Mouse (Mus musculus) frontal cortex, postnatal 36 days (tissue): ENCODE data around the gene Cfap61.
A peak's percentile ranks its signal among the peaks of the same experiment; 100 is the strongest.

Experiments
- DNase-seq, 2 experiments: peaks; one replicate each; pipeline ENCODE4 v3.0.0; 2022; ENCODE audit warnings: low spot score in 2 of 2

The Cfap61 gene

GRCm38 (mm10) chr2:146221076-146221928 is 286.7 kb downstream of the Cfap61 start, which contains the start of gene Insm1:
Gene Insm1 (plus strand): TSS chr2:146221921.
- DNase-seq: peak; percentile 52 to 63

DNA sequence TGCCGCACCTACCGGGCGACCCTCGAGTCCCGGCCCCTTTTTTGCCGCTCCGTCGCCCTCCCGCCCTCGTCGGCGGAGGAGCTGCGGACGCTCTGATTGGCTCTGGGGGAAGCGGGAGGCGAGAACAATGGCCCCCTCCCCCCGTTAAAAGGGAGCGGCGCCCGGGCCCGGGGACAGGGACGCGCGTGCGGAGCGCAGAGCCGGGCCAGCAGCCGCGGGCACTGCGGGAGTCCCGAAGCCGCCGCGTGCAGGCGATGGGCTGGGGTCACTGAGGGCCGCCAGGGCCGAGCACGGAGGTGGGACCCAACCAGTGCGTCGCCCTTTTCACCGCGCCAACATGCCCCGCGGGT is 287.3 kb downstream of the Cfap61 start:
- DNase-seq: peak; percentile 35 to 52

DNA sequence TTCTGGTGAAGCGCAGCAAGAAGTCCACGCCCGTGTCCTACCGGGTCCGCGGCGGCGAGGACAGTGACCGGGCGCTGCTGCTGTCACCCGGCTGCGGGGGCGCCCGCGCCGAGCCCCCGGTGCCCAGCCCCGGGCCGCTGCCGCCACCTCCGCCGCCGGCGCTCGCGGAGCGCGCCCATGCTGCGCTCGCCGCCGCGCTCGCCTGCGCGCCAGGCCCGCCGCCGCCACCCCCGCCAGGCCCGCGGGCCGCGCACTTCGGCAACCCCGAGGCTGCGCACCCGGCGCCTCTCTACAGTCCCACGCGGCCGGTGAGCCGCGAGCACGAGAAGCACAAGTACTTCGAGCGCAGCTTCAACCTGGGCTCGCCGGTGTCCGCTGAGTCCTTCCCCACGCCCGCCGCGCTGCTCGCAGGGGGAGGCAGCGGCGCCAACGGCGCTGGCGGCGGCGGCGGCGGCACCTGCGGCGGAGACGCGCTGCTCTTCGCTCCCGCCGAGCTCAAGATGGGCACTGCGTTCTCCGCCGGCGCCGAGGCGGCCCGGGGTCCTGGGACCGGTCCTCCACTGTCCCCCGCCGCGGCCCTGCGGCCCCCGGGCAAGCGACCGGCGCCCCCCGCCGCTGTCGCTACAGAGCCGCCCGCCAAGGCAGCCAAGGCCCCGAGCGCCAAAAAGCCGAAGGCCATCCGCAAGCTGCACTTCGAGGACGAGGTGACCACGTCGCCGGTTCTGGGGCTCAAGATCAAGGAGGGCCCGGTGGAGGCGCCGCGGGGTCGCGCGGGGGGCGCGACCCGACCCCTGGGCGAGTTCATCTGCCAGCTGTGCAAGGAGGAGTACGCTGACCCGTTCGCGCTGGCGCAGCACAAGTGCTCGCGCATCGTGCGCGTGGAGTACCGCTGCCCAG is 287.9 kb downstream of the Cfap61 start:
- DNase-seq: peak; percentile 34 to 42

DNA sequence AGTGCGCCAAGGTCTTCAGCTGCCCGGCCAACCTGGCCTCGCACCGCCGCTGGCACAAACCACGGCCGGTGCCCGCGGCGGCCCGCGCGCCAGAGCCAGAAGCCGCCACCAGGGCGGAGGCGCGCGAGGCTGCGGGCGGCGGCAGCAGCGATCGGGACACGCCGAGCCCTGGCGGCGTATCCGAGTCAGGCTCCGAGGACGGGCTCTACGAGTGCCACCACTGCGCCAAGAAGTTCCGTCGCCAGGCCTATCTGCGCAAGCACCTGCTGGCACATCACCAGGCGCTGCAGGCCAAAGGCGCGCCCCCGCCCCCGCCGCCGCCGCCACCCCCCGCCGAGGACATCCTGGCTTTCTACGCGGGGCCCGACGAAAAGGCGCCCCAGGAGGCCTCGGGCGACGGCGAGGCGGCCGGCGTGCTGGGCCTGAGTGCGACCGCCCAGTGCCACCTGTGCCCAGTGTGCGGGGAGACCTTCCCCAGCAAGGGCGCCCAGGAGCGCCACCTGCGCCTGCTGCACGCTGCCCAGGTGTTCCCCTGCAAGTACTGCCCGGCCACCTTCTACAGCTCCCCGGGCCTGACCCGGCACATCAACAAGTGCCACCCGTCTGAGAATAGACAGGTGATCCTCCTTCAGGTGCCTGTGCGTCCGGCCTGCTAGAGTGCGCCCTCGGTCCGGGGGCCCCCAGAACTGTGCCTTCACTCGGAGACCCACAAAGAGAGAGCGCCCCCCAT is 288.8 kb downstream of the Cfap61 start:
- DNase-seq: peak in 1 of 2 experiments; percentile 36

GRCm38 (mm10) chr2:146224141-146224540 is 289.6 kb downstream of the Cfap61 start:
- DNase-seq: no peak

- no peak for DNase-seq
Observed at GRCm38 (mm10) chr2:146225818-146226217, 291.2 kb downstream of the Cfap61 start.

DNA sequence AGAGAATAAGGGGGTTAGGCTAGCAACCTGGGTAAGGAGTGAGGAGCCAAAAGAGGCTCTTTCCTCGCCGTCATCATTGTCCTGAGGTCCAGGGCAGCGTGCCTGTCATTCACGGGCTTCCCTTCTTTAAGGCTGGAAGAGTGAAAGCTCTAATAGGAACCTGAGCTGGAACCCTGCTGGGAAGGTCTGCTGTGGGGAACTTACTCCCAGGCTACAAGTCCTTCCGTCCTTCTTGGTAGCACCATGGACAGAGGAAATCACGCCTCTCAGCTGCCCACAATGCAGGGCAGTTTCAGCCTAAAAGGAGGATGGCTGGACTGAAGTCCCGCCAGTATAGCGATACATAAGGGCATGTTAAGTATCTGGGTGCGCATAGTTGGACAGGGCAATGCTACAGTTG is 291.9 kb downstream of the Cfap61 start:
- no peak for DNase-seq

GRCm38 (mm10) chr2:146227646-146228045 is 293.1 kb downstream of the Cfap61 start:
- no peak for DNase-seq

DNA sequence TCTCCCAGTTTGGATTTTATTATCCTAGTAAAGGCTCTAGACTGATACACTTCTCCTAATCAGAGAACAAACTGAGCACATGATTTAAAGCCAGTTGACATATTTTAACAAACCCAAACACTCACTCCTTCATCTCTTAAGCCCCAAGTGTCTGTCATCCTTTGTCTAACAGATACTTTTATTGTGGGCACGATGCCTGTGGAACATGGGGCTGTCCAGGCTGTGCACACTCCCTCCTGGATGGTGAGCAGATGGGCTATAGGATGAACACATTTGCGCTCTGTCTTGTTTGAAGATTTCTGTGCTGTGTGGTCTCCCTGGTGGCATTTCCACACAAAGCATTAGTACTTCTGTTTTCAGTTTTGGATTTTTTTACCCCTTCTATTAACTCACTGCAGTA is 293.9 kb downstream of the Cfap61 start:
- DNase-seq: no peak

GRCm38 (mm10) chr2:146231485-146231884 is 296.9 kb downstream of the Cfap61 start:
- no peak for DNase-seq

DNA sequence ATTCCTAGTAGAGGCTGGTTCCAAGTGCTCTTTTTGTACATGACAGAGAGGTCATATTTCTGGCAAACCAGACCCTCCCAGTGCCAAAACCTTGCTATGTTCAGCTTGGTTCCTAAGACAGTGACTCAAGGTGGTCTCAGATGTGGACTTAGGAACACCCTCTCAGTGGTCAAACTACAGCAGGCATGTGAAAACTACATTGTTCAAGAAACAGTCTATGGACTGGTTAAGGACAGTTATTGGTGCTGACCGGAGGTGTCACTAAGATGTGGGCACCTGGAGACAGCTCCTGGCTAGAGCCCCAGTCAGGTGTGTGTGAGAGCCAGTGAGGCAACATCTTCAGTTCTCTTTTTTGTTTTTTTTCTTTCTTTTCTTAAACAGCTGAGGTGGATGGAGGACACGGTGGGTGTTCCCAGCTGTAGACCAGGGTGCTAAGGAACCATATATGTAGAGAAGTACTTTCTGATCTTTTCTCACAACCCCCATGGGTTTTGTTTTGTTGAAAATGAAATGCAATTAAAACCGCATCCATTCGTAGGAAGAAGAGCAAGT is 304.7 kb downstream of the Cfap61 start:
- DNase-seq: no peak

GRCm38 (mm10) chr2:146244049-146244448 is 309.5 kb downstream of the Cfap61 start:
- no peak for DNase-seq

DNA sequence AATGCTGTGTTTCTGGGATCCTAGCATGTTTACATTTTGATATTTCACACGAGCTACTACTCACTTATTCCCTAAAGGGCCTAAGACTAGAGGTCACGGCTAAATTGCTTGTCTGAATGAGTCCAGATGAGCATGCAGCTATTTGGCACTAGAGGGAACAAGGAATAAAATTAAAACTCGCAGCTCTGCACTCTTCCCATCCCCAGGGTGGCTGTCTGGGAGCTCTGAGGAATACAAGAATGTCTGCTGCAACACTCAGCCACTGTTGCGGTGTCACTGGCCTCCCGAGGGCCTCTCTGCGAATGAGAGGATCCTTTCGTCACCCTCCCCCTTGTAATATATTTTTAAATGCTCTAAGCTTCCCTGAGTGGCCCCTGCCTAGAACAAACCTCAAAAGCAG is 310.8 kb downstream of the Cfap61 start:
- DNase-seq: no peak

- peak; percentile 31 to 39 for DNase-seq
Observed at GRCm38 (mm10) chr2:146246409-146247075, 312.0 kb downstream of the Cfap61 start.

GRCm38 (mm10) chr2:146247576-146247975 is 313.0 kb downstream of the Cfap61 start:
- no peak for DNase-seq

DNA sequence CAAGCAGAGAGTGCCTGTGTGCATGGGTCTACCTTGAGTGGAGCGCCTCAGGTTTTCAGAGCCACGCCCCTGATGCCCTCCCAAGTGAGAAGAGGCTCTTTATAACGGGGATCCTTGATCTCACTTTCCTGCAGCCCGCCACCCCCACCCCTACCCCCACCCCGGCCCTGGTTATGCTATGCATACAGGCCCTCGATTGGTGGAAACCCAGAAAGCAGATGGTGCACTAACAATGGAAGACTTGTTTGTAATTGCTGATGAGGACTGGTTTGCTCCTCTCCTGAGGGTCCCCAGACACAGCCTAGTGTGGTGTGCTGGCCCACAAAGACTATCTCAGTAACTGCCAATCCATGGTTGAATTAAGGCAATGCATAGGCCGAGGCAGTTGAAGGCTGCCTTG is 314.4 kb downstream of the Cfap61 start:
- DNase-seq: no peak

DNA sequence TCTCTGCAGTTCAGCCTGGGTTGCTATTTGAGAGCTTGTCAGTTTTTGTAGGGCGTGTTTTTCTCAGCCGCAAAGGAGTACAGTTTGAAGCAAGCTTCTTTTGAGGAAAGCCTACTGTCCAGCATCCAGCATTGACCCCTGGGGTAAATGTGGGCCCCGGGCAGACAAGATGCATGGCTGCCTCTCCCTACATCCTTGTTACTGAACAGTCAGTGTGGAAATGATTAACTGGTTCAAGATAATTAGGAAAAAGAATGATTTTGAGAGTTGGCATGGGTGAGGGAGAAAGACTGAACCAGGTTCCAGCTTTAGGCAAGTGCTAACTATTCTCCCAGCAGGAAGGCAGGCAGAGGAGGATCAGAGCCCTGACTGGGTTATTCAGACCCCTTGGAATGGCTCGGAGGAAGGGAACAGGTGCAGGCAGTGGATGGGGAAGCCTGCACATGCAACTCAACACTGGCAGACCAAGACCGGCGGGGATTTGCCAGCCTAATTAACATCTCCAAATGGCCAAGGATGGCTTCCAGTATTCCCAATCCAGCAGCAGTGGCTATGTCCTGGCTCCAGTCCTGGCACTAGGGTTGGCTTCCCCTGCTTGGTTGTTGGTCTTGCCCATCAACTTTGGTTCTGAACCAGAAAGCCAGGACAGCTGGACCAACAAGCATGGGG is 315.8 kb downstream of the Cfap61 start:
- DNase-seq: no peak

DNA sequence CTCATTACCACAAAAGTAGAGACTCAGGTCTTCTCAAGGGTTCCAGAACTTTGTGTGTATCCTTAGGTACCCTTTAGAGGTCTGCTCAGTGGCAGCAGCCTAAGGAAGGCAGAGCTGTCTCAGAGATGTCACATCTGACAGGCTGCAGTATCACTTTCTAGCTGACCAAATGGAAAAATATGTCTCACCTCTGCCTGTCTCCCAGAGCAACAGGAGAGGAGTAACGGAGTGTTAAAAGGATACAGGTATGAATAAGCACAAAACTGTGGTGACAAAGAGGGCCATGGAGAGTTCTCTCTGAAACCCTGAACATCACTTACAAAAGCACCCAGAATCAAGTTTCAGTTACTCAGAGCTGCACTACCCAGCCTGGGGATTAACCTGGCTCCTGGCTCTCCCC is 319.8 kb downstream of the Cfap61 start:
- no peak for DNase-seq

DNA sequence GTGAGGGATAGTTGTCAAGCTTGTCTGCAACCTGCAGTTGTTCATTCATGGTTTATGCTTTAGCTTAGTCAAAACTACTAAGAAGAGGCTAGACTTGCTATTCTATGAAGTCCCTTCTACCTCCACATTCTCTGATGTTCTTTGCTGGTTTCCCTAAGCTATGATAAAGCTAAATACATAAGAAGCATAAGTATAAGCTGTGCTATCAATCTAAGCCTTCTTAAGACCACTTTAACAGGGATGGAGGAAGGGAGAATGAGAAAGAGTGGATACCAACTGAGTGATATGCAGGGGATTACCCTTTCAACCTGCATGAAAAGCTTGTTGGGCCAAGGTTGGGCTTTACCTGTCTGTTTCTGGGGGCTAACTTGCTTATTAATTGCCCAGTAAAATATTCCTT is 321.1 kb downstream of the Cfap61 start:
- no peak for DNase-seq

- peak in 1 of 2 experiments; percentile 20 for DNase-seq
Observed at GRCm38 (mm10) chr2:146256321-146256875, 321.8 kb downstream of the Cfap61 start.
